Mouse (Mus musculus) MEL (cell line): Measurements from ENCODE around the gene Rccd1. TPM values are rescaled to one million over a fixed set of nuclear protein-coding genes. Genes with fewer than 3 reads are reported as not detected.

Experiments
- DNase-seq: peaks from one replicate; pipeline ENCODE4 v3.0.0; 2011; ENCODE audit warnings: low read depth, low spot score
- H3K27ac ChIP-seq: 2 replicates; pipeline ENCODE4 v1.5.1; 2012; ENCODE audit warnings: low read depth, mild to moderate bottlenecking, control low read depth, low read length, moderate library complexity; ENCODE audit not compliant: control insufficient read depth
- H3K27me3 ChIP-seq, 2 experiments: fragments of 150-350 bp in 1 of 2; sonication (generic) in 1 of 2; 2 replicates each; pipeline ENCODE4 v1.6.1; 2012; ENCODE audit warnings: low read length in 2 of 2, mild to moderate bottlenecking in 2 of 2, improper control_type of control experiment in 1 of 2, moderate library complexity in 1 of 2; ENCODE audit not compliant: insufficient read depth in 2 of 2, control insufficient read depth in 1 of 2
- H3K36me3 ChIP-seq, 2 experiments: 2 replicates each; pipeline ENCODE4 v1.6.1; 2012 to 2014; ENCODE audit warnings: low read length in 2 of 2, improper control_type of control experiment in 1 of 2, inconsistent platforms in 1 of 2, mild to moderate bottlenecking in 1 of 2; ENCODE audit not compliant: insufficient read depth in 2 of 2, control insufficient read depth in 1 of 2
- H3K4me1 ChIP-seq, 2 experiments: fragments of 150-350 bp in 1 of 2; sonication (generic) in 1 of 2; 2 replicates each; pipeline ENCODE4 v1.6.1; 2012; ENCODE audit warnings: low read length in 2 of 2, improper control_type of control experiment in 1 of 2, mild to moderate bottlenecking in 1 of 2; ENCODE audit not compliant: insufficient read depth in 2 of 2, control insufficient read depth in 1 of 2
- H3K4me3 ChIP-seq, 2 experiments: fragments of 150-350 bp in 1 of 2; sonication (generic) in 1 of 2; 2 replicates each; pipeline ENCODE4 v1.5.1; 2012; ENCODE audit warnings: low read depth in 2 of 2, low read length in 2 of 2, mild to moderate bottlenecking in 2 of 2, moderate library complexity in 2 of 2, control low read depth in 1 of 2, improper control_type of control experiment in 1 of 2; ENCODE audit not compliant: control insufficient read depth in 1 of 2, insufficient read depth in 1 of 2
- H3K79me2 ChIP-seq: 2 replicates; pipeline ENCODE4 v1.6.1; 2012; ENCODE audit warnings: mild to moderate bottlenecking, low read length, moderate library complexity; ENCODE audit not compliant: control insufficient read depth, poor library complexity, insufficient read depth
- H3K9ac ChIP-seq: 2 replicates; pipeline ENCODE4 v1.6.1; 2012; ENCODE audit warnings: low read depth, mild to moderate bottlenecking, control low read depth, low read length, moderate library complexity; ENCODE audit not compliant: control insufficient read depth, poor library complexity, severe bottlenecking
- H3K9me3 ChIP-seq: fragments of 150-350 bp; sonication (generic); replicated peaks from 2 replicates; pipeline ENCODE4 v1.6.1; 2012; ENCODE audit warnings: mild to moderate bottlenecking, low read length, improper control_type of control experiment, moderate library complexity; ENCODE audit not compliant: insufficient read depth
- BHLHE40 ChIP-seq: IDR thresholded peaks from 2 replicates; pipeline ENCODE4 v1.6.1; 2012; ENCODE audit warnings: low read depth, mild to moderate bottlenecking, inconsistent platforms, low read length, improper control_type of control experiment, borderline replicate concordance
- CHD1 ChIP-seq: IDR thresholded peaks from 2 replicates; pipeline ENCODE4 v1.6.1; 2012; ENCODE audit warnings: low read depth, mild to moderate bottlenecking, inconsistent platforms, low read length, improper control_type of control experiment
- CTCF ChIP-seq, 3 experiments: IDR thresholded peaks in 2 of 3; conservative IDR thresholded peaks in 1 of 3; 2 replicates each; pipeline ENCODE4 v1.5.1; 2011 to 2012; ENCODE audit warnings: low read length in 3 of 3, low read depth in 2 of 3, mild to moderate bottlenecking in 2 of 3, improper control_type of control experiment in 1 of 3, inconsistent platforms in 1 of 3, mixed read lengths in 1 of 3, moderate library complexity in 1 of 3; ENCODE audit not compliant: control insufficient read depth in 1 of 3, insufficient read depth in 1 of 3, poor library complexity in 1 of 3, severe bottlenecking in 1 of 3
- ELF1 ChIP-seq: IDR thresholded peaks from 2 replicates; pipeline ENCODE4 v1.6.1; 2014; ENCODE audit warnings: low read depth, mild to moderate bottlenecking, inconsistent platforms, low read length, improper control_type of control experiment, moderate library complexity
- EP300 ChIP-seq, 2 experiments: IDR thresholded peaks; 2 replicates each; pipeline ENCODE4 v1.6.1; 2011; ENCODE audit warnings: improper control_type of control experiment in 2 of 2, low read length in 2 of 2, low read depth in 1 of 2, mild to moderate bottlenecking in 1 of 2
- GABPA ChIP-seq: IDR thresholded peaks from 2 replicates; pipeline ENCODE4 v1.6.1; 2012; ENCODE audit warnings: low read depth, mild to moderate bottlenecking, inconsistent platforms, low read length, improper control_type of control experiment, moderate library complexity
- MEF2A ChIP-seq: IDR thresholded peaks from 2 replicates; pipeline ENCODE4 v1.6.1; 2014; ENCODE audit warnings: low read depth, mild to moderate bottlenecking, inconsistent platforms, low read length, improper control_type of control experiment; ENCODE audit not compliant: poor library complexity, insufficient replicate concordance, severe bottlenecking; ENCODE audit errors: extremely low read depth
- MYB ChIP-seq: IDR thresholded peaks from 2 replicates; pipeline ENCODE4 v1.6.1; 2011; ENCODE audit warnings: mild to moderate bottlenecking, low read depth, low read length, improper control_type of control experiment
- MYC ChIP-seq: IDR thresholded peaks from 2 replicates; pipeline ENCODE4 v1.6.1; 2011; ENCODE audit warnings: low read depth, mild to moderate bottlenecking, low read length, improper control_type of control experiment, moderate library complexity
- NELFE ChIP-seq: IDR thresholded peaks from 2 replicates; pipeline ENCODE4 v1.6.1; 2011; ENCODE audit warnings: low read depth, low read length, improper control_type of control experiment
- POLR2A ChIP-seq, 2 experiments: IDR thresholded peaks; 2 replicates each; pipeline ENCODE4 v1.6.1; 2011 to 2012; ENCODE audit warnings: low read length in 2 of 2, mild to moderate bottlenecking in 2 of 2, control low read depth in 1 of 2, improper control_type of control experiment in 1 of 2, low read depth in 1 of 2, moderate library complexity in 1 of 2; ENCODE audit not compliant: control insufficient read depth in 1 of 2, insufficient read depth in 1 of 2, poor library complexity in 1 of 2
- POLR2AphosphoS2 ChIP-seq: IDR thresholded peaks from 2 replicates; pipeline ENCODE4 v1.6.1; 2011; ENCODE audit warnings: low read length, improper control_type of control experiment
- RAD21 ChIP-seq: IDR thresholded peaks from 2 replicates; pipeline ENCODE4 v1.6.1; 2011; ENCODE audit warnings: mild to moderate bottlenecking, low read depth, low read length, improper control_type of control experiment
- RCOR1 ChIP-seq: IDR thresholded peaks from 2 replicates; pipeline ENCODE4 v1.6.1; 2012; ENCODE audit warnings: low read depth, mild to moderate bottlenecking, inconsistent platforms, low read length, improper control_type of control experiment
- SIN3A ChIP-seq: IDR thresholded peaks from 2 replicates; pipeline ENCODE4 v1.6.1; 2012; ENCODE audit warnings: low read length, improper control_type of control experiment, inconsistent platforms
- TCF12 ChIP-seq: IDR thresholded peaks from 2 replicates; pipeline ENCODE4 v1.6.1; 2014; ENCODE audit warnings: low read depth, mild to moderate bottlenecking, inconsistent platforms, low read length, improper control_type of control experiment, moderate library complexity
- UBTF ChIP-seq: IDR thresholded peaks from 2 replicates; pipeline ENCODE4 v1.6.1; 2012; ENCODE audit warnings: low read depth, mild to moderate bottlenecking, inconsistent platforms, low read length, improper control_type of control experiment, moderate library complexity, borderline replicate concordance; ENCODE audit not compliant: insufficient read depth
- USF2 ChIP-seq, 2 experiments: IDR thresholded peaks; 2 replicates each; pipeline ENCODE4 v1.6.1; 2011 to 2012; ENCODE audit warnings: improper control_type of control experiment in 2 of 2, low read length in 2 of 2, borderline replicate concordance in 1 of 2, inconsistent platforms in 1 of 2, low read depth in 1 of 2, mild to moderate bottlenecking in 1 of 2; ENCODE audit not compliant: insufficient read depth in 1 of 2
- ZKSCAN1 ChIP-seq: IDR thresholded peaks from 2 replicates; pipeline ENCODE4 v1.6.1; 2012; ENCODE audit warnings: low read depth, mild to moderate bottlenecking, inconsistent platforms, low read length, improper control_type of control experiment, moderate library complexity
- ZMIZ1 ChIP-seq: IDR thresholded peaks from 2 replicates; pipeline ENCODE4 v1.6.1; 2012; ENCODE audit warnings: low read depth, mild to moderate bottlenecking, inconsistent platforms, low read length, improper control_type of control experiment, moderate library complexity
- polyA plus RNA-seq, 2 experiments: library from polyadenylated mRNA; stranded (reverse) in 1 of 2; unstranded in 1 of 2; fragments of >175 nt in 1 of 2; fragments of >200 nt in 1 of 2; gene quantifications; 2 replicates each; pipeline versions ENCODE4 v1.2.1 to v1.2.4; 2012; ENCODE audit warnings: low replicate concordance in 2 of 2, low read depth in 1 of 2; ENCODE audit not compliant: insufficient read length in 2 of 2, insufficient read depth in 1 of 2, missing spikeins in 1 of 2
- total RNA-seq: library from RNA; depleted of rRNA; stranded (reverse); fragments of 300-350 nt; gene quantifications from 2 replicates; pipeline ENCODE4 v1.2.3, GENCODE M21; 2012

The Rccd1 gene
- total and polyA plus RNA-seq, 3 experiments, result 16.8 to 20.2 TPM; not detected in 1

- TF ChIP-seq BHLHE40 (no peak), RAD21 (no peak), NELFE (no peak), ZMIZ1 (no peak), MYB (no peak), ZKSCAN1 (no peak), ELF1 (no peak), CHD1 (no peak)
- Histone ChIP-seq H3K79me2 (no peaks in the 10 kb centered on the region; the same call in 1 of the 2 replicates), H3K9ac (no peak overlapping the region), H3K4me1 (peaks cover 0 to 16% of the 10 kb centered on the region in 2 experiments; a peak in 2 of 4 replicates), H3K36me3 (peaks cover 2 to 3% of the 10 kb centered on the region in 2 experiments; a peak in 3 of 4 replicates), H3K27ac (no peak overlapping the region), H3K27me3 (no peaks in the 10 kb centered on the region), H3K9me3 (no peaks in the 10 kb centered on the region), H3K4me3 (no peak overlapping the region)
- no peak for DNase-seq
These were observed 41.5 kb upstream of the Rccd1 start for GRCm38 (mm10) chr7:80365759-80366158.

- no peaks in the 10 kb centered on the region for H3K4me1 ChIP-seq
- no peaks in the 10 kb centered on the region for H3K9me3 ChIP-seq
- TF ChIP-seq BHLHE40 (no peak), MYC (no peak), POLR2AphosphoS2 (no peak), TCF12 (no peak), GABPA (no peak), POLR2A (IDR thresholded peaks at IDR 0.05; ENCODE audit: control insufficient read depth in 1 of 2, insufficient read depth in 1 of 2, low read depth in 1 of 2, low read length in 2 of 2, poor library complexity in 1 of 2) (no peak), USF2 (IDR thresholded peaks at IDR 0.05; ENCODE audit: borderline replicate concordance in 1 of 2, insufficient read depth in 1 of 2, low read depth in 1 of 2, low read length in 2 of 2) (no peak), CTCF (IDR thresholded peaks at IDR 0.05 in 2 of 3, conservative IDR thresholded peaks at IDR 0.05 in 1 of 3; ENCODE audit: control insufficient read depth in 1 of 3, insufficient read depth in 1 of 3, low read depth in 2 of 3, low read length in 3 of 3, poor library complexity in 1 of 3, severe bottlenecking in 1 of 3) (no peak), EP300 (IDR thresholded peaks at IDR 0.05; ENCODE audit: low read depth in 1 of 2, low read length in 2 of 2) (no peak), SIN3A (no peak), MEF2A (no peak), RCOR1 (no peak), UBTF (no peak)
- H3K36me3 ChIP-seq, result peaks cover 0 to 2% of the 10 kb centered on the region in 2 experiments; a peak in 1 of 4 replicates
- H3K27me3 ChIP-seq, result no peaks in the 10 kb centered on the region
- no peaks in the 10 kb centered on the region for H3K79me2 ChIP-seq
- no peak overlapping the region for H3K27ac ChIP-seq
- H3K4me3 ChIP-seq, result no peak overlapping the region
- H3K9ac ChIP-seq, result no peak overlapping the region
- DNase-seq, result no peak
These were observed 36.2 kb upstream of the Rccd1 start for GRCm38 (mm10) chr7:80360435-80360834.
